Mouse (Mus musculus): ENCODE data around the gene G3bp2.
"Not testable (repeated sequence)": the region's sequence is repeated elsewhere in the genome, so short reads cannot be mapped to it uniquely, and the experiment has no call there.

G3bp2 gene

GRCm38 (mm10) chr5:92083417-92084038, at the start of gene G3bp2:
Gene G3bp2 (minus strand): TSS chr5:92083719.
- DNase-seq (ENCODE audit: low spot score): peak; percentile 98

- DNase-seq (ENCODE audit: low spot score): not testable (repeated sequence)
Measured at GRCm38 (mm10) chr5:92133006-92133405, 49.5 kb upstream of the G3bp2 start.

- DNase-seq (ENCODE audit: low spot score): no peak
Measured at GRCm38 (mm10) chr5:92132127-92132526, 48.6 kb upstream of the G3bp2 start.

GRCm38 (mm10) chr5:92130040-92130682, 46.6 kb upstream of the G3bp2 start:
- no peak for DNase-seq (ENCODE audit: low spot score)

- no peak for DNase-seq (ENCODE audit: low spot score)
Measured at GRCm38 (mm10) chr5:92129321-92129768, 45.8 kb upstream of the G3bp2 start.

- peak; percentile 54 for DNase-seq (ENCODE audit: low spot score)
Measured at GRCm38 (mm10) chr5:92128570-92128969, 45.1 kb upstream of the G3bp2 start.

- DNase-seq (ENCODE audit: low spot score): no peak
Measured at GRCm38 (mm10) chr5:92127751-92128150, 44.2 kb upstream of the G3bp2 start.

GRCm38 (mm10) chr5:92127141-92127625, 43.7 kb upstream of the G3bp2 start:
- no peak for DNase-seq (ENCODE audit: low spot score)

GRCm38 (mm10) chr5:92125446-92125845, 41.9 kb upstream of the G3bp2 start:
- no peak for DNase-seq (ENCODE audit: low spot score)

- DNase-seq (ENCODE audit: low spot score): no peak
Measured at GRCm38 (mm10) chr5:92121636-92122035, 38.1 kb upstream of the G3bp2 start.

- peak; percentile 77 for DNase-seq (ENCODE audit: low spot score)
Measured at GRCm38 (mm10) chr5:92117823-92118403, 34.4 kb upstream of the G3bp2 start.

- DNase-seq (ENCODE audit: low spot score): no peak
Measured at GRCm38 (mm10) chr5:92114939-92115338, 31.4 kb upstream of the G3bp2 start.

- no peak for DNase-seq (ENCODE audit: low spot score)
Measured at GRCm38 (mm10) chr5:92114223-92114622, 30.7 kb upstream of the G3bp2 start.

- DNase-seq (ENCODE audit: low spot score): no peak
Measured at GRCm38 (mm10) chr5:92113484-92113883, 30.0 kb upstream of the G3bp2 start.

GRCm38 (mm10) chr5:92112585-92112984, 29.1 kb upstream of the G3bp2 start:
- no peak for DNase-seq (ENCODE audit: low spot score)

- DNase-seq (ENCODE audit: low spot score): no peak
Measured at GRCm38 (mm10) chr5:92112175-92112574, 28.7 kb upstream of the G3bp2 start.

GRCm38 (mm10) chr5:92110818-92111355, 27.4 kb upstream of the G3bp2 start:
- no peak for DNase-seq (ENCODE audit: low spot score)

GRCm38 (mm10) chr5:92107282-92107681, 23.8 kb upstream of the G3bp2 start:
- DNase-seq (ENCODE audit: low spot score): no peak

- no peak for DNase-seq (ENCODE audit: low spot score)
Measured at GRCm38 (mm10) chr5:92106327-92107125, 23.0 kb upstream of the G3bp2 start.

- DNase-seq (ENCODE audit: low spot score): no peak
Measured at GRCm38 (mm10) chr5:92103816-92104415, 20.4 kb upstream of the G3bp2 start.

- peak; percentile 26 for DNase-seq (ENCODE audit: low spot score)
Measured at GRCm38 (mm10) chr5:92103062-92103461, 19.5 kb upstream of the G3bp2 start.

- DNase-seq (ENCODE audit: low spot score): no peak
Measured at GRCm38 (mm10) chr5:92101601-92102000, 18.1 kb upstream of the G3bp2 start.

Measured in lung, postnatal 25 days (tissue).